Mouse (Mus musculus): ENCODE measurements around the gene Dcaf5.

- TF ChIP-seq CTCF (IDR thresholded peaks at IDR 0.05; ENCODE audit: control insufficient read depth, insufficient read depth, insufficient replicate concordance, low read depth, low read length) (no peak), POLR2A (IDR thresholded peaks at IDR 0.05; ENCODE audit: control insufficient read depth, low read depth, low read length) (no peak)
These were observed 112.9 kb downstream of the Dcaf5 start for GRCm38 (mm10) chr12:80323371-80324050.
